In the genomic region with DNA sequence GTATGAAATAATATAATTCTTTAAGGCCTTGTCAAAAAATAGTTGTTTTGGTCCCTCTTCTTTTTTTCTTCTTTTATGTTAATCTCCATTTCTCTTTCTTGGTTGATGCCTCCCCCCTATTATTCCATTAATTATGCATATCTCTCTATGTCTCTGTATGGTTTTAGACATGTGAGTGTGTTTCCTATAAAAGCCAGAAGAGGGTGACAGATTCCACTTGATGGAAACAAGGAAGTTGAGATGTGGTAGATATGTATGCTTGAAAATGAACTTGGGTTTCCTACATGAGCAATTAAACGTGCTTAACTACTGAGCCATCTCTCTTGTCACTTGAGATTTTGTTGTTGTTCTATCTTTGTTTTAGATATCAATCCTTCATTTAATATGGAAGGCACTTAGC, we compare ENCODE assay signal across 1 mouse cellular context.
TF ChIP-seq lines count a peak whose summit lies in the region.

No protein-coding gene starts in this region.

TF ChIP-seq in MEL, 35 proteins besides CTCF, POLR2A, EP300 and RAD21:
- no peak for TF ChIP-seq NRF1 (IDR thresholded peaks at IDR 0.05; ENCODE audit: insufficient read depth, low read depth, low read length, poor library complexity, severe bottlenecking)
- peak; percentile 20; the same call in 1 of the 2 replicates for TF ChIP-seq SMC3 (IDR thresholded peaks at IDR 0.05; ENCODE audit: low read depth, low read length)
- TF ChIP-seq MAZ (IDR thresholded peaks at IDR 0.05; ENCODE audit: low read depth, low read length): no peak
TF ChIP-seq in MEL: peak in this region for 1.
